Comparison of ENCODE assay signal across 8 mouse cellular contexts in the genomic region with DNA sequence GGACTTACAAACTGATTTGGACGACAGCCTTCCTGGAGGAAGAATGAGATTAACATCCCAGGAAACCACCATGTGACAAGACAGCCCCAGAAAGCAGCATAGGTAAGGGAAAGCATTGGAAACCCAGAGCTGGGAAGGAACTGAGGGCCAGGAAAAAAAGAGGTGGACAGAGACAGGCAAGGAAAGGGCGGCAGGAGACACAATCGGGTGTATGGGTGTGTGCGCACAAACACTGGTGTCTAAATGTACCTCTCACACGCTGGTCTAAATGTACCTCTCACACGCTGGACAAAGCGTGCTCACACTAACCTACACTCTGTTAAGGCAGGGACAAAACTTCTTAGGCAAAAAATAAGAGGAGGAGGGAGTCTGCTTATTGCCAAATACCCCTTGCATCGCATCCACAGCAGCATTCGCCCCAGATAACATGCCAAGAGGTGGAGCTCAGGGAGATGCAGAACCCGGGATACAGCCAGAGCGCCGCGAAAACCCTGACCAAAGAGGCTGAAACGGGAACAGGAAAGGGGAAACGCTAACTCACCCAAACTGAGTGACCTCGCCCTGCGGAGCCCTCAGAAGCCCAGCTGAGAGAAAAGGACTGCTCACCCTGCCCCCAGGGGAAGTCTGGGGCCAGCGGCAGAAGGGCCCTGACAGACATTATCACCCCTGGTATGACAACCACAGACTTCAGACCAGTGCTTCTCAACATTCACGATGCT. TPM values are rescaled to one million over a fixed set of nuclear protein-coding genes. Genes with fewer than 3 reads are reported as not detected.
A peak's percentile ranks its signal among the peaks of the same experiment; 100 is the strongest.
DNase-seq lines count a peak whose midpoint lies in the region; ATAC-seq and TF ChIP-seq lines count a peak whose summit lies in the region.

No protein-coding gene starts in this region.

- 84% methylated on average over 19 of the region's 19 CpGs for WGBS in embryonic facial prominence, embryonic 10.5 days
- WGBS in liver, postnatal 0 days (ENCODE audit: insufficient replicate concordance) = 57% methylated on average over 19 of the region's 19 CpGs
- WGBS in stomach, embryonic 16.5 days = 79% methylated on average over 19 of the region's 19 CpGs

- peak overlapping the region; percentile 80 for H3K4me3 ChIP-seq in layer of hippocampus, adult 2 months
- H3K4me3 ChIP-seq in embryonic facial prominence, embryonic 10.5 days = peak overlapping the region; percentile 70
- H3K4me3 ChIP-seq in liver, postnatal 0 days (ENCODE audit: low read depth, low read length) = peak overlapping the region; percentile 84
- peak overlapping the region; percentile 89 for H3K4me3 ChIP-seq in stomach, embryonic 16.5 days (replicated peaks; ENCODE audit: low read length)

- intact Hi-C loops in heart, postnatal 36 days (cut with DNase I) = loop anchor here (5.0 kb wide), 1 partner anchor 206 kb away; a partner anchor contains a TSS

- peak overlapping the region; percentile 89 for H3K4me2 ChIP-seq in liver, postnatal 0 days (ENCODE audit: low read depth, low read length)
- peak overlapping the region; percentile 67 for H3K4me2 ChIP-seq in stomach, embryonic 16.5 days (ENCODE audit: low read depth, low read length)

- peaks cover 58% of the 10 kb centered on the region for H3K36me3 ChIP-seq in embryonic facial prominence, embryonic 10.5 days (replicated peaks)
- peaks cover 41% of the 10 kb centered on the region for H3K36me3 ChIP-seq in liver, postnatal 0 days (replicated peaks; ENCODE audit: insufficient read depth, low read length)
- peaks cover 15% of the 10 kb centered on the region for H3K36me3 ChIP-seq in stomach, embryonic 16.5 days (ENCODE audit: control insufficient read depth, insufficient read depth, low read length)

- no peak for ATAC-seq in liver, postnatal 0 days
- no peak for ATAC-seq in stomach, embryonic 16.5 days (ENCODE audit: insufficient read depth, low FRiP score)

- DNase-seq in layer of hippocampus, adult 2 months (ENCODE audit: low spot score in 2 of 2) = no peak
- no peak for DNase-seq in layer of hippocampus, postnatal 25 days (ENCODE audit: extremely low spot score in 1 of 2, low spot score in 1 of 2)
- no peak for DNase-seq in embryonic facial prominence, embryonic 10.5 days (ENCODE audit: low spot score)
- DNase-seq in heart, postnatal 36 days = peak; percentile 34 to 40
- peak; percentile 49 for DNase-seq in liver, postnatal 0 days
- no peak for DNase-seq in left cerebral cortex, adult 9 months (ENCODE audit: low spot score in 2 of 2)
- DNase-seq in layer of hippocampus, postnatal 14 days (ENCODE audit: low spot score in 2 of 2) = no peak

- TF ChIP-seq CTCF in layer of hippocampus, adult 2 months (conservative IDR thresholded peaks at IDR 0.05) = no peak
- no peak for TF ChIP-seq CTCF in liver, postnatal 0 days (IDR thresholded peaks at IDR 0.05; ENCODE audit: low read depth)

- H3K9me3 ChIP-seq in embryonic facial prominence, embryonic 10.5 days = no peaks in the 10 kb centered on the region
- H3K9me3 ChIP-seq in liver, postnatal 0 days (ENCODE audit: low read length) = no peaks in the 10 kb centered on the region
- no peaks in the 10 kb centered on the region for H3K9me3 ChIP-seq in stomach, embryonic 16.5 days (replicated peaks; ENCODE audit: control insufficient read depth, low read length)

- H3K4me1 ChIP-seq in embryonic facial prominence, embryonic 10.5 days = peaks cover 60% of the 10 kb centered on the region
- peaks cover 48% of the 10 kb centered on the region for H3K4me1 ChIP-seq in liver, postnatal 0 days (ENCODE audit: insufficient read depth)
- H3K4me1 ChIP-seq in stomach, embryonic 16.5 days (ENCODE audit: control insufficient read depth, insufficient read depth, low read length) = peaks cover 37% of the 10 kb centered on the region

- peak overlapping the region; percentile 46 for H3K9ac ChIP-seq in liver, postnatal 0 days (replicated peaks)
- H3K9ac ChIP-seq in stomach, embryonic 16.5 days (ENCODE audit: low read length) = peak overlapping the region; percentile 56

- H3K27me3 ChIP-seq in embryonic facial prominence, embryonic 10.5 days (replicated peaks; ENCODE audit: low read depth, poor library complexity, severe bottlenecking) = no peaks in the 10 kb centered on the region
- no peaks in the 10 kb centered on the region for H3K27me3 ChIP-seq in liver, postnatal 0 days (ENCODE audit: insufficient read depth, low read length)
- no peaks in the 10 kb centered on the region for H3K27me3 ChIP-seq in stomach, embryonic 16.5 days (ENCODE audit: control insufficient read depth, insufficient read depth, low read length)

- no peak for TF ChIP-seq EP300 in liver, postnatal 0 days (IDR thresholded peaks at IDR 0.05; ENCODE audit: low read depth)

- H3K27ac ChIP-seq in layer of hippocampus, adult 2 months = peak overlapping the region; percentile 51
- peak overlapping the region; percentile 90 for H3K27ac ChIP-seq in embryonic facial prominence, embryonic 10.5 days (replicated peaks)
- H3K27ac ChIP-seq in liver, postnatal 0 days (ENCODE audit: low read depth) = peak overlapping the region; percentile 94
- H3K27ac ChIP-seq in stomach, embryonic 16.5 days (ENCODE audit: low read length) = peak overlapping the region; percentile 83

RNA-seq across cellular contexts. Expression of a gene that starts 0.6 kb away (rescaled TPM):
- 100 to 1,000 TPM; 342 to 353 TPM for total RNA-seq in layer of hippocampus, adult 2 months (2021)
- 100 to 1,000 TPM; 342 to 393 TPM for total RNA-seq in layer of hippocampus, postnatal 25 days (2021)
- 1,168 and 1,206 TPM in 2 replicates for polyA plus RNA-seq in embryonic facial prominence, embryonic 10.5 days (2016; fragmentation: Nextera tagmentation; extraction: Ambion mirVana)
- total RNA-seq in heart, postnatal 36 days (2021) = 100 to 1,000 TPM; 550 to 591 TPM
- 494 and 510 TPM in 2 replicates for polyA plus RNA-seq in liver, postnatal 0 days (2015; fragmentation: Nextera tagmentation; extraction: Ambion mirVana)
- polyA plus RNA-seq in stomach, embryonic 16.5 days (2015; fragmentation: Nextera tagmentation; extraction: Ambion mirVana) = 915 and 1,024 TPM in 2 replicates
- 100 to 1,000 TPM; 423 to 452 TPM for total RNA-seq in layer of hippocampus, postnatal 14 days (2021)

RNA-seq across cellular contexts. Expression of a gene that starts 1.9 kb away (rescaled TPM):
- total RNA-seq in layer of hippocampus, adult 2 months (2021) = 10 to 100 TPM; 32.3 to 35.8 TPM
- total RNA-seq in layer of hippocampus, postnatal 25 days (2021) = 10 to 100 TPM; 33.7 to 34.7 TPM
- 41.5 and 42.1 TPM in 2 replicates for polyA plus RNA-seq in embryonic facial prominence, embryonic 10.5 days (2016; fragmentation: Nextera tagmentation; extraction: Ambion mirVana)
- 10 to 100 TPM; 16.2 to 18.7 TPM for total RNA-seq in heart, postnatal 36 days (2021)
- polyA plus RNA-seq in liver, postnatal 0 days (2015; fragmentation: Nextera tagmentation; extraction: Ambion mirVana) = 15.5 and 17.3 TPM in 2 replicates
- 38.9 and 45.9 TPM in 2 replicates for polyA plus RNA-seq in stomach, embryonic 16.5 days (2015; fragmentation: Nextera tagmentation; extraction: Ambion mirVana)
- 10 to 100 TPM; 30.5 to 31.4 TPM for total RNA-seq in layer of hippocampus, postnatal 14 days (2021)

RNA-seq across cellular contexts. Expression of a gene that starts 5.1 kb away (rescaled TPM):
- total RNA-seq in layer of hippocampus, adult 2 months (2021) = under 1 TPM; 0.27 to 0.33 TPM
- under 1 TPM; 0.12 to 0.21 TPM for total RNA-seq in layer of hippocampus, postnatal 25 days (2021)
- polyA plus RNA-seq in embryonic facial prominence, embryonic 10.5 days (2016; fragmentation: Nextera tagmentation; extraction: Ambion mirVana) = 1.8 and 2.2 TPM in 2 replicates
- under 1 TPM; 0.17 to 0.30 TPM for total RNA-seq in heart, postnatal 36 days (2021)
- polyA plus RNA-seq in liver, postnatal 0 days (2015; fragmentation: Nextera tagmentation; extraction: Ambion mirVana) = 0.13 TPM in 1 of 2 replicates, not detected in the other
- 16.0 and 24.7 TPM in 2 replicates for polyA plus RNA-seq in stomach, embryonic 16.5 days (2015; fragmentation: Nextera tagmentation; extraction: Ambion mirVana)
- under 1 TPM; 0.48 to 0.60 TPM for total RNA-seq in layer of hippocampus, postnatal 14 days (2021)

RNA-seq across cellular contexts. Expression of a gene that starts 9.7 kb away (rescaled TPM):
- not detected for total RNA-seq in layer of hippocampus, adult 2 months (2021)
- total RNA-seq in layer of hippocampus, postnatal 25 days (2021) = not detected
- polyA plus RNA-seq in embryonic facial prominence, embryonic 10.5 days (2016; fragmentation: Nextera tagmentation; extraction: Ambion mirVana) = 0.22 TPM in 1 of 2 replicates, not detected in the other
- not detected for total RNA-seq in heart, postnatal 36 days (2021)
- polyA plus RNA-seq in liver, postnatal 0 days (2015; fragmentation: Nextera tagmentation; extraction: Ambion mirVana) = not detected in 2 replicates
- 0.79 and 2.2 TPM in 2 replicates for polyA plus RNA-seq in stomach, embryonic 16.5 days (2015; fragmentation: Nextera tagmentation; extraction: Ambion mirVana)
- not detected for total RNA-seq in layer of hippocampus, postnatal 14 days (2021)

RNA-seq across cellular contexts. Expression of a gene that starts 11.0 kb away (rescaled TPM):
- total RNA-seq in layer of hippocampus, adult 2 months (2021) = 10 to 100 TPM; 69.2 to 72.8 TPM
- total RNA-seq in layer of hippocampus, postnatal 25 days (2021) = 10 to 100 TPM; 65.3 to 80.4 TPM
- polyA plus RNA-seq in embryonic facial prominence, embryonic 10.5 days (2016; fragmentation: Nextera tagmentation; extraction: Ambion mirVana) = 3.6 and 4.3 TPM in 2 replicates
- total RNA-seq in heart, postnatal 36 days (2021) = 100 to 1,000 TPM in 1 of 2 experiments, 10 to 100 TPM in 1; 44.4 to 158 TPM
- 3.6 and 5.2 TPM in 2 replicates for polyA plus RNA-seq in liver, postnatal 0 days (2015; fragmentation: Nextera tagmentation; extraction: Ambion mirVana)
- 2.7 and 2.9 TPM in 2 replicates for polyA plus RNA-seq in stomach, embryonic 16.5 days (2015; fragmentation: Nextera tagmentation; extraction: Ambion mirVana)
- total RNA-seq in layer of hippocampus, postnatal 14 days (2021) = 10 to 100 TPM; 49.7 to 59.1 TPM

Comparison
In these comparisons a context has a peak if more than half of its experiments do, and no peak if none do; other contexts are left out.
1. DNase-seq: peak in heart, postnatal 36 days (2 of 2) and liver, postnatal 0 days (single experiment); none in layer of hippocampus, adult 2 months (0 of 2), layer of hippocampus, postnatal 25 days (0 of 2), embryonic facial prominence, embryonic 10.5 days (single experiment), left cerebral cortex, adult 9 months (0 of 2) and layer of hippocampus, postnatal 14 days (0 of 2).
2. Peak in every context shown above with its lines, with median percentiles within 50 percentile points of each other: H3K27ac ChIP-seq and H3K4me3 ChIP-seq.